Mouse (Mus musculus) megakaryocyte, embryonic 14.5 days (primary cell): ENCODE results near the gene H2-Q1. TPM values are rescaled to one million over a fixed set of nuclear protein-coding genes. Genes with fewer than 3 reads are reported as not detected.
"Not testable (repeated sequence)": the region's sequence is repeated elsewhere in the genome, so short reads cannot be mapped to it uniquely, and the experiment has no call there.

ENCODE experiments used
- H3K27me3 ChIP-seq: replicated peaks from 2 replicates; pipeline ENCODE3; 2012; ENCODE audit warnings: inconsistent platforms
- H3K36me3 ChIP-seq: replicated peaks from 2 replicates; pipeline ENCODE3; 2012; ENCODE audit warnings: low read length, inconsistent platforms, mixed read lengths
- H3K4me1 ChIP-seq: 2 replicates; pipeline ENCODE4 v1.6.1; 2012; ENCODE audit warnings: inconsistent platforms
- H3K4me3 ChIP-seq: replicated peaks from 2 replicates; pipeline ENCODE3; 2012; ENCODE audit warnings: moderate library complexity, mild to moderate bottlenecking, inconsistent platforms
- H3K9me3 ChIP-seq: 2 replicates; pipeline ENCODE4 v1.6.1; 2012; ENCODE audit warnings: inconsistent platforms
- FLI1 ChIP-seq: IDR thresholded peaks from 2 replicates; pipeline ENCODE4 v1.6.1; 2012; ENCODE audit warnings: low read length, inconsistent platforms, mixed read lengths
- GATA1 ChIP-seq: IDR thresholded peaks from 3 replicates; pipeline ENCODE4 v1.6.1; 2012; ENCODE audit warnings: mixed read lengths, low read length, inconsistent platforms, borderline replicate concordance
- polyA plus RNA-seq: library from polyadenylated mRNA; stranded (reverse); fragments of >175 nt; gene quantifications from 2 replicates; pipeline ENCODE4 v1.2.3, GENCODE M21; 2012; ENCODE audit warnings: low replicate concordance; ENCODE audit not compliant: insufficient read depth

The H2-Q1 gene
- polyA plus RNA-seq = 1.5 and 7.3 TPM in 2 replicates

DNA sequence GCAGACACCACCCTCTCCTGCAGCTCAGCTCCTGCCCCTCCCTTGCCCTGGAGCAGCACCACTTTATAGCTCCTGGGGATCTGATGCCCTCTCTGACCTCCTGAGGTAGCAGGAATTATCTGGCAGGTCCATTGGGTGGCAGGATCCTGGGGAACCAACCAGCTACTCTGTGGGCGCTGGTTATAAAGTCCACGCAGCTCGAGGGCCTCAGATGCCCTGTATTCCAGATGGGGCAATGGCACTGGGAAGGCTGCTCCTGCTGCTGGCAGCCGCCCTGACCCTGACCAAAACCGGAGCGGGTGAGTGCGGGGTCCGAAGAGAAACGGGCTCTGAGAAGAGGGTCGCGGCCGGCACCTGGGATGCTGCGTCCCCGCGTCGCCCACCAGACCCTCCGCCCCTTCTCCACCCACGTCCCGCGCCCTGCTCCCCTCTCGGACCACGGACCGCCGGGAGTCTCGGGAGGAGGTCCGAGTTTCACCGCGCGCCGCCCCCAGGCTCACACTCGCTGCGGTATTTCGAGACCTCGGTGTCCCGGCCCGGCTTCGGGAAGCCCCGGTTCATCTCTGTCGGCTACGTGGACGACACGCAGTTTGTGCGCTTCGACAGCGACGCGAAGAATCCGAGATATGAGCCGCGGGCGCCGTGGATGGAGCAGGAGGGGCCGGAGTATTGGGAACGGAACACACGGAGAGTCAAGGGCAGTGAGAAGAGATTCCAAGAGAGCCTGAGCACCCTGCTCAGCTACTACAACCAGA, at the start of gene H2-Q1:
Gene H2-Q1, plus strand, starts transcription at position 79 of the 755 bp plus-strand sequence.
- H3K4me3 ChIP-seq = peak within 1 kb of the TSS; percentile 79

DNA sequence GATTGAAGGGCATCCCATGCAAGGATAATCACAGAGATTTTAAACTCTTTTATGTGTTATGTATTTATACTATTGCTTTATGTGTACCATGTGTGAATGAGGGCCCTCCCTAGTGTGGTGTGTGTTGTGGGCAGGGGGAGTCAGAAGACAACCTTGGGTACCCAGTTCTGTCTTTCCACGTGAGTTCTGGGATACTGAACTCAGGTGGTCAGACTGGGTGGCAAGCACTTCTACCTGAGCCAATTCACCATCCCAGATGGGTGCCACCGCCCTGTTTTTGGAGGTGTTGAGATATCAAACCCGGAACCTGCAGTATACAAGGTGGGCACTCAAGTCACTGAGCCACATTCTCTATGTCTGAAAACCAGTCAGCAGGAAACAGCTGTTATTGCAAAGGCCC, 48.0 kb upstream of the H2-Q1 start:
- TF ChIP-seq FLI1 (no peak), GATA1 (no peak)
- Histone ChIP-seq H3K36me3 (peaks cover 7% of the 10 kb centered on the region), H3K4me3 (no peak overlapping the region), H3K27me3 (peaks cover 17% of the 10 kb centered on the region), H3K9me3 (peaks cover 16% of the 10 kb centered on the region), H3K4me1 (peaks cover 28% of the 10 kb centered on the region)

More for the DNA sequence above, at the start of gene H2-Q1:
- TF ChIP-seq FLI1 = no peak
- TF ChIP-seq GATA1 = no peak
- H3K4me1 ChIP-seq = peaks cover 12% of the 10 kb centered on the region
- no peaks in the 10 kb centered on the region for H3K9me3 ChIP-seq
- H3K27me3 ChIP-seq = peaks cover 47% of the 10 kb centered on the region
- no peaks in the 10 kb centered on the region for H3K36me3 ChIP-seq

DNA sequence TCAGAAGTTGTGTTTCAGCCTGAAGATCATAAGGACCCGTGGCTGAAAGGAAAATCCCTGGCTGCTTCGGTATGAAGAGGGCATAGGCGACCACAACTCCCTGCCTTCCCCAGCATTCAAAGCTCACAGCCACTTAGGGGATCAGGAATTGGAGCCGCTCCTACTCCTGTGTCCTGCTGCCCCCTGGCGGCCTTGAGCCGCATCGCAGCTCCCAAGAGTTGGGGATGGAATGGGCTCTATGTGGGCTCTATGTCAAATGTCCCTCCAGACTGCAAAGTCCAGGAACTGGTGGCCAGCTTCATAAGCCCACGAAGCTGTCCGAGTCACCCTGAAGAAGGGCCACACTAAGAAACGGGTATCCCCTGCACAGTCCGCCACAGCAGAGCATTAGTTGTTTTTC, 45.4 kb upstream of the H2-Q1 start:
- Histone ChIP-seq H3K4me1 (peaks cover 16% of the 10 kb centered on the region), H3K9me3 (peaks cover 16% of the 10 kb centered on the region), H3K4me3 (peak overlapping the region; percentile 25), H3K27me3 (peaks cover 33% of the 10 kb centered on the region), H3K36me3 (no peaks in the 10 kb centered on the region)
- TF ChIP-seq GATA1 = no peak
- TF ChIP-seq FLI1 = no peak

DNA sequence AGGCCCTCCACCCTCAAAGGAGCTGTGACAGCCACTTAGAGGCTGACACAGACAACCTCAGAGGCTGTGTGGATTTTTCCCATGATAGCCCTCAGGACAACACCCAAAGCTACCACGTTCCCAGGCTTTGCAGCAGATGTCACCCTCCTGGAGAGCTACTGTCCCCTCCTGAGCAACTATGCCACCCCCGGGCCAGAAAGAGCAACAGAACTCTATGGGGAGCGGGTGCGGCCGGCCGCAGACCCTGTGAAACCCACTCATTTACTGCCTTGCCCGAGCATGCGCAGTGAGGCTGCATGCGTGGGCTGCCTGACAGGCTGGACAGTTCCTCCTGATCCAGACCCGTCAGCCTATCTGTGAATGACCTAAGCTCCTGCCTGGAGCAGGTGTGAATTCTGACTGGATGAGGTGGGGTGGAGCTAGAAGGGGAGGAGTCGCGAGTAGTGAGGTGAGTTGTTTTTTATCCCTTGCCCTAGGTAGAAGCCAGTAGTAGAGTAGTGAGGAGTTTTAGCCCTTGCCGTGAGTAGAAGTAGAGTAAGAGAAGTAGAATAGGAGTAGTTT, 43.8 kb upstream of the H2-Q1 start:
- peaks cover 40% of the 10 kb centered on the region for H3K27me3 ChIP-seq
- TF ChIP-seq FLI1 (no peak), GATA1 (no peak)
- peaks cover 16% of the 10 kb centered on the region for H3K9me3 ChIP-seq
- H3K4me1 ChIP-seq = peaks cover 19% of the 10 kb centered on the region
- no peak overlapping the region for H3K4me3 ChIP-seq
- no peaks in the 10 kb centered on the region for H3K36me3 ChIP-seq

DNA sequence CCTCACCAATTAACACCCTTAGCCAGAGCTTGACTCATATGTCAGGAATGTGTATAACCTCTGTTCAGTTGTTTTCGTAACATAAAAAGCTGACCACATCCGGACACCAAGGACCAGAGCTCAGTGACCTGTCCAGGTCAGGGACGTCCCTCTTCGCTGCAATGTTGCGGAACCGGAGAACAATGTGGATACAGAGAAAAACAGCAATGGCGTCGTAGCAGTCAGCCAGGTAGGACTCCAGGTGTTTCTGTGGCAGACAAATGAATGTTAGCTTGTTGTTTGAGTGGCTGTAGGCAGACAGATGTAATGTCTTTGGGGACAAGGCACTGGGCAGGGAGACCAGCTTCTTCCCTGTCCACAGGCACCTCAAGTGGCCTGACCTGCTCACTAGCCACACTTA, 42.2 kb upstream of the H2-Q1 start:
- Histone ChIP-seq H3K4me1 (peaks cover 19% of the 10 kb centered on the region), H3K4me3 (no peak overlapping the region), H3K27me3 (peaks cover 47% of the 10 kb centered on the region), H3K9me3 (peaks cover 6% of the 10 kb centered on the region), H3K36me3 (no peaks in the 10 kb centered on the region)
- no peak for TF ChIP-seq FLI1
- TF ChIP-seq GATA1 = no peak

DNA sequence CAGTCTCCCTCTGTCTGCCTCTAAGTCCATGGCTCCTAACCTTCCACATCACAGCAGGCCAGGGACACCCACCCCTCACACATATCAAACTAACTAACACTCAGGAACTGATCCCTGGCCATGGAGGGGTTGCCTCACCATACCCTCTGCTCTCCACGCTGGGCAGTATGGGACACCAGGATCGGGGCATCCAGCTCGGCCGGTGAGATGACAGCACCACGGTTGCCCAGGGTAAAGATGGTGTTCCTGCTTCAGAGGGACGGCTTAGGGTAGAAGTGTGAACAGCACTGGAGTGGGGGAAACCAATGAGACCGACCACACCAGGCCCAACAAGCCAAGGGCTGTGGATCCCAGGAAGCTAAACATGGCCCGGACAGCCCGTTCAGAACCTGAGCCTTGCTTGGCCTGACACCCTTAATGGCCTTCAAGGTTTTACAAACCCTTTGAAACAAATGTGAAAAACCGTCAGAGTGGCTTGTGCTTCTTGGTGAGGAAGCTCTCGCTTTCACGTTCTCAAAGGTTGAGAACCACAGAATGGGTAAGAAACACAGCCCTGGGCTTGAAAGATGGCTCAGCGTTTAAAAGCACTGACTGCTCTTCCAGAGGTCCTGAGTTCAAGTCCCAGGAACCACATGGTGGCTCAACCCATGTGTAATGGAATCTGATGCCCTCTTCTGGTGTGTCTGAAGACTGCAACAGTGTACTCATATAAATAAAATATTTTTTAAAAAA, 41.1 kb upstream of the H2-Q1 start:
- Histone ChIP-seq H3K4me3 (no peak overlapping the region), H3K27me3 (peaks cover 54% of the 10 kb centered on the region), H3K4me1 (peaks cover 19% of the 10 kb centered on the region), H3K9me3 (no peaks in the 10 kb centered on the region), H3K36me3 (no peaks in the 10 kb centered on the region)
- TF ChIP-seq GATA1 = no peak
- no peak for TF ChIP-seq FLI1

DNA sequence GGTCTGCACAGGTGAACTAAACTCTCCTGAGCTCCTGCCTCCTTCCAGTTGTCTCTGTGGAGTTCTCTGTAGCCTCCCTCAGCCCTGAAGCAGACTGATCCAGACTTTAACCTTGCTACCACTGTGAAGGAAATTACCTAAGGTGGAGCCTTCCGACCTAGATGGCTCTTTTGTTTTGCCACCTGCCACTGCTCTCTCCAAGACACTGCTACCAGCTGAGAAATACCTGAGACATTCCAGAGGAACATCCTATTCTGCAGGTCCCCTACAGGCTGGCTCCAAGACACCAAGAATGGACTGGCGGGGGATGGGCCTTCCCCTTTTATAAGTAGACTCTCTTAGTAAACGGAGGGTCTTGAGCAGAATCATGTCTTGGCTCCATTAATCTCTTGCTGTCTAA, 39.9 kb upstream of the H2-Q1 start:
- Histone ChIP-seq H3K4me3 (no peak overlapping the region), H3K9me3 (no peaks in the 10 kb centered on the region), H3K36me3 (no peaks in the 10 kb centered on the region), H3K4me1 (peaks cover 8% of the 10 kb centered on the region; the same call in 1 of the 2 replicates), H3K27me3 (peaks cover 58% of the 10 kb centered on the region)
- no peak for TF ChIP-seq GATA1
- no peak for TF ChIP-seq FLI1

DNA sequence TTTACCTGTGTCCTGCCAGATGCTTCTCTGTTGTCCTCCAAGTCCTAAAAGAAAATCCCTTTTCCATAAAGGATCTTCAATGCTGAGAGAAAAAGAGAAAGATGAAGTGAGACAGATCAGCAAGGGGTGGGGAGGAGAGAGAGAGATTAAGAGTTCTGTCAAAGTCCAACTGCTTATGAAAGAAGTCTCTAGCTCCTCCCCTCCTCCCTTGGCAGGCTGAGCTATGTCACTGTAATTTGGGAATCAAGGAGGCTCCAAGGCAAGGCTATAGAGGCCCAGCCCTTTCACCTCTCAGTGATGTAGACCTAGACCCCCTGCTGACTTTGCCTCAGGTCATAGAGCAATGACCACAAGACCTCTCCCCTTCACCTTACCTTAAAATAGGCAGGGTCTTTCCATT, 34.8 kb upstream of the H2-Q1 start:
- H3K9me3 ChIP-seq = no peaks in the 10 kb centered on the region
- no peak overlapping the region for H3K4me3 ChIP-seq
- H3K36me3 ChIP-seq = no peaks in the 10 kb centered on the region
- H3K27me3 ChIP-seq = peaks cover 50% of the 10 kb centered on the region
- H3K4me1 ChIP-seq = no peaks in the 10 kb centered on the region
- TF ChIP-seq GATA1 = no peak
- no peak for TF ChIP-seq FLI1

DNA sequence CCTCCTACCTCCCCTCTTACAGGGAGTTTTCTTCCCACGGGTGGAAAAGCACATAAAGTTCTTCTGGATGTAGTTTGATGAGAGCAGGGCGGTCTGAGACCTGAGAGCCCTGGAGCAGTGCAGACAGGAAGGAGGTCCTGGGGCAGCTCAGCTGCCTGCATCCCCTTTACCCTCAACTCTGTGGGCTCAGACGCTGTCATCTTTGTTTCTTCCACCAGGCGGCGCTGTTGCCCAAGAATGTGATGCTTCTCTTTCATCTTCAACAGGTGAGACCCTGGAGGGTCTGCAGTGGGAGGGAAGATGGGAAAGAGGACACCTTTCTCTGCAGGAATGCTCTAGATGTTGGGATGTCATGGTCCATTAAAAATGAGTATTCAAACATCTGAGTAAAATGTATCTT, 24.4 kb upstream of the H2-Q1 start:
- peaks cover 32% of the 10 kb centered on the region for H3K27me3 ChIP-seq
- H3K4me1 ChIP-seq, H3K36me3 ChIP-seq, H3K4me3 ChIP-seq: not testable (repeated sequence)
- peaks cover 39% of the 10 kb centered on the region for H3K9me3 ChIP-seq

DNA sequence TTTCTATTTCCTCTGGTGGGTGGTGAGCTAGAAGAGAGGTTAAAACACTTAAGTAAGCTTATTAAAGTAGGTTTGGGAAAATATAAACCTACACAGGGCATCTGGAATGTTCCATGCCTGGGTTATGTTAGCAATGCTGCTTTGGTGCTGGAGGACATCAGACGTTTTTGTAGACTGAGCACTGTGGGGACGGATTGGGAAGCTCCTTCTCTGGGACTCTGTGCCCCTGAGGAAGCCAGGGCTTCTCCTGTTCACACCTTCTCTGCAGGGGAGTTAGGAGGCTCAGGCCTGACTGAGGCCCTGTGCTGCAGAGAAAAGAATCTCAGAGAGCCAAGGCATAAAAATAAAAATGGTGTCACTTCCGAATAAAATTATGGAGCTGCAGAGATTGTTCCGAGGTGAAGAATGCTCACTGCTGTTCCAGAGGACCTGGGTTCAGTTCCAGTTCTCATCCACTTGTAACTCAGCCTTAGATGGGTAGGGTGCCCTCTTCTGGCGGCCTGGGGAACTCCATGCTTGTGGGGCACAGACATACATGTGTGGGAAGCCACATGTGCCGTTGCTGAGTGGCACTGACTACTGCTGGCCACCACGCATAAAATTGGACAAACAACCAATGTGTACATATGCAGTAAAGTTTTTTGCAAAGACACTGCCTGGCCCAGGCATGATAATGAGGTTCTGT, 19.8 kb upstream of the H2-Q1 start:
- not testable (repeated sequence) for H3K4me1 ChIP-seq, H3K4me3 ChIP-seq, H3K36me3 ChIP-seq
- H3K27me3 ChIP-seq = peaks cover 33% of the 10 kb centered on the region
- H3K9me3 ChIP-seq = peaks cover 17% of the 10 kb centered on the region
